Mouse (Mus musculus) CD8-positive naive resting alpha-beta T cell, adult 2 months (primary cell): ENCODE measurements around the gene Teddm3.
"Not testable (repeated sequence)": the region's sequence is repeated elsewhere in the genome, so short reads cannot be mapped to it uniquely, and the experiment has no call there.

Experiments
- DNase-seq, 2 experiments: peaks; one replicate each; pipeline ENCODE4 v3.0.0; 2022; ENCODE audit warnings: low read depth in 2 of 2, low spot score in 2 of 2

Teddm3 gene

GRCm38 (mm10) chr16:21151564-21152361 is 2.0 kb downstream of the Teddm3 start:
- no peak for DNase-seq

- DNase-seq: no peak
These were observed 3.9 kb downstream of the Teddm3 start for GRCm38 (mm10) chr16:21149896-21150295.

GRCm38 (mm10) chr16:21148451-21148850 is 5.3 kb downstream of the Teddm3 start:
- DNase-seq: not testable (repeated sequence)

- no peak for DNase-seq
These were observed 17.3 kb downstream of the Teddm3 start for GRCm38 (mm10) chr16:21136312-21137083.

- DNase-seq: not testable (repeated sequence)
These were observed 26.1 kb downstream of the Teddm3 start for GRCm38 (mm10) chr16:21127666-21128065.

- not testable (repeated sequence) for DNase-seq
These were observed 31.0 kb downstream of the Teddm3 start for GRCm38 (mm10) chr16:21122776-21123175.

- DNase-seq: no peak
These were observed 37.7 kb downstream of the Teddm3 start for GRCm38 (mm10) chr16:21116078-21116477.

GRCm38 (mm10) chr16:21109473-21109872 is 44.3 kb downstream of the Teddm3 start:
- no peak for DNase-seq
